Mouse (Mus musculus): ENCODE measurements around the gene Epb41l5. TPM values are rescaled to one million over a fixed set of nuclear protein-coding genes. Genes with fewer than 3 reads are reported as not detected.

Epb41l5 gene
- total RNA-seq, 2 experiments from 2014 or later, result 0.68 TPM; not detected in 1

DNA sequence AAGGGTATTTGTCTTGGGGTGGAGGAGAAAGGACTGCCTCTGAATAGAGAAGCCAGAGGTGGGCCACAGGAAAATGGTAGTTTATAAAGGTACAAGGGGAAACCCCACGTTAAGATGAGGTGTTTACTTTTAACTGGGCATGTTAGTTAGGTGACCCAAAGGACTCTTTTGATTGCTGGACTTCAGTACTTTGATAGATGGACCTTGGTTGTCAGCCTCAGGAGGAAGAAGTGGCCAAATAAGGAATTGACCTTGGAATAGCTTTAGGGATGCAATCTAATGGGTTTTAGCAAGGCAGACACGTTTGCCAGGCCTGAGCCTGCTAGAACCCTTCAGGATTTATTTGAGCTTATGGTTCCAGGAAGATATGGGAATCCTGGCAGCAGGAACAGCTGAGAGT is 109.5 kb downstream of the Epb41l5 start:
- no peak for ATAC-seq (replicated peaks; ENCODE audit: low FRiP score, poor library complexity, severe bottlenecking)

DNA sequence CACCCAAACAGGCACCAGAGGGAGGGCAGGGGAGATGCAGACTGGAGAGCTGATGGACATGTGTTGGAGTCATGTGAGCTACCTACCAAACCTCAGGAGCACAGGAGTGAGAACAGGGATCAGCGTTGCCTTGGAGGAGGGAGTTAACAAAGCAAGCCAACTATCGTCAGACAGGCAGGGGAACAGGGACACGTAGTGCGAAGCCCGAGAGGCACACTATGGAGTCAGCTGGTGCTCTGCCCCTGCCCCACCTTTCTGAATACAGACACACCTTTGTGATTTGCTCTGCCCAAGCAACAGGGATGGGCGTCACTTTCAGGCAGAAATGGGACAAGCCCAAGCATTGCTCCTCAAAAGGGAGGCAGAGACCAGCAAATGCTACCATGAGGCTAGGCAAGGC is 111.1 kb downstream of the Epb41l5 start:
- no peak for ATAC-seq (replicated peaks; ENCODE audit: low FRiP score, poor library complexity, severe bottlenecking)

DNA sequence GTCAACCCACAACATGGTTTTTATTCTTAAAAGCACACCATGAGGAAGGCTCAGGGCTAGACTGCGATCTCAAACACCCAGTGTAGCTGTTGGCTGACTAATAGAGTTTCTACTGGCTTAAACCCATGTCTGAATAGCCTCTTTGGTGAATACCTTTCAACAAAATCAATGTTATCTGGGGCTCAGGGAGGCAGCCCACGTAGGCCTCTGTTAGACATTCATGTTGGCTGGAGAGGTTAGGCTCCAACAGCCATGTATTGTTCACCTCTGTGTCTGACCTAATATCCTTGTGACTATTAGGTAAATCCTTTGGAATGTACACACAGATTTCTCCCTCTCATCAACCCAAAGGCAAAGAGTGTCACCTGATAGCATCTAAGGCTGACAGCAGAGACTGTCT is 112.7 kb downstream of the Epb41l5 start:
- no peak for ATAC-seq (replicated peaks; ENCODE audit: low FRiP score, poor library complexity, severe bottlenecking)

DNA sequence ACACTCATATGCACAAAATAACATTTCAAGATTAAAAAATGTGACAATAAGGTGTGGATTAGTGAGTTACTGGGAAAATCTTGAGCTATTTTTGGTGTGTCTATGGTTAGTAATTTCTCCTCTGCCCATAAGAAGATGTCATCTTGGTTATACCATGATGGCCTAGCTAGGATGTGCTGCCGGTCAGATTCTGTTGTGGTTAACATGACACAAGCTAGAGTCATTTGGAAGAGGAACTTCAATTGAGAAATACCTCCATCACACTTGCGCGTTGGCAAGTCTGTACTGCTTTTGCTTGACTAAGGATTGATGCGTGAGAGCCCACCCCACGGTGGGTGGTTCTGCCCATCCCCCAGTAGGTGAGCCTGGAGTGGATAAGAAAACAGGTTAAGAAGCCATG is 114.5 kb downstream of the Epb41l5 start:
- ATAC-seq (replicated peaks; ENCODE audit: low FRiP score, poor library complexity, severe bottlenecking), result no peak

DNA sequence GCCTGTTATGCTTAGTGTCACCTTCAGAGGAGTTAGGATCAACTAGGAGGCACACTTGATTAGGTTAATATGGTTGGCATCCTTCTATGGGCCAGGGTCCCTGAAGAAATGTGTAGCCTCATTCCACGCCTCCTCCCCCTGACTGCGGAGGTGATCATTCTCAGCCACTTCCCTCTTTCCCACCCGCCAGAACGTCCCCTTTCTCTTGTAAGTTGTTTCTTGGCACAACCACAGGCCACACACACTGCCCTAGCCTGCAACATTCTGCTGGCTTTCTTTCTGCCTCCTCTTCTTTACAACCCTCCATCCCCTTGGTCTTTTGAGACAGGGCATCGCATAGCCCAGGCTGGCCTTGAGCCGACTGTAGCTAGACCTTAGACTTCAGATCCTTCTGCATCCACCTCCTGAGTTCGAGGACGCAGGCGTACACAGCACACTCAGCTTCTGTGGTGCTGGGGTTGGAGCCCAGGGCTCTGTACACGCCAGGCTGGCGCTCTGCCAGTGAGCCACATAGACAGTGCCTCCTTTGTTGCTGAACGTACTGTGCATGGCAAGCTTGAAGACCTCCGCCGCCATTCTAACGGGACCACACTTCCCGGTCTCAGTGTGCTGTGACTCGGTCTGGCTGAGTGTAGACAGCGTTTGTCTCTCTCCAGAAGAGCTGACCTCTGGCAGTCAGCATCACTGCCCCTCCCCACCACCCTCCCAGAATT is 115.6 kb downstream of the Epb41l5 start:
- no peak for ATAC-seq (replicated peaks; ENCODE audit: low FRiP score, poor library complexity, severe bottlenecking)

DNA sequence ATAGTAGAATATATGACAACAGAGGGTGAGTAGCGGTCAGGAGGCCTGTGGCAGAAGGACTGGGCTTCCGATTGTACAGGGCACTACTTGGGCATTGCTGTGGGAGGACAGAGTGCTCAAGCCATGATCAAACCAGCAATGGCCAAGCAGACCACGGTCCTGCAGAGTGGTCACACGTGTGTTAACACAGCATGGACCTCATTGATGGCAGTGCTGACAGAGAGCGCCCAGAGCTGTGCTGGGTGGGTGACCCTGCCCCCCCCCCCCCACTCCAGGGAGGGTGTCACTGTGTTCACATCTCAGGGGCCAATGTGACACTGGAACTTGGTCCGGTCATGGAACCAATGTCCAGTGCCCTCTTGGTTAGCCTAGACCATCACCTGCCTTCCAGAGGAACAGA is 116.6 kb downstream of the Epb41l5 start:
- no peak for ATAC-seq (replicated peaks; ENCODE audit: low FRiP score, poor library complexity, severe bottlenecking)

DNA sequence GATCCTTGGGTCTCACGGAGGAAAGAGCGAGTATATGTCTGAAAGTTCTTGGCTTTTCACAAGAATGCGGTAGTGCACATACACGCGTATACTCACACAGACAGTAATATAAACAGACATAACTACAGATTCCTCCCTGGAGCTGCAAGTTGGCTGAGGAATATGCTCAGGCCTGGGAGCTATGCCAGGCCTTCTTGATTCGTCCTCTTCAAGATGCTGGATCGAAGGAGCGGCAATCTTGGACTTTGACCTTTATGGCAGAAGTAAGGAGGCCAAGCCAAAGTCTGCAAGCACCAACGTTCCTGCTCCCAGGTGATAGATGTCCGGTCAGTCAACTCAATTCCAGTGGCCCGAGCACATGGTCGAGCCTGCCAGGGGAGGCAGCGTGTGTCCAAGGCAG is 117.9 kb downstream of the Epb41l5 start:
- no peak for ATAC-seq (replicated peaks; ENCODE audit: low FRiP score, poor library complexity, severe bottlenecking)

DNA sequence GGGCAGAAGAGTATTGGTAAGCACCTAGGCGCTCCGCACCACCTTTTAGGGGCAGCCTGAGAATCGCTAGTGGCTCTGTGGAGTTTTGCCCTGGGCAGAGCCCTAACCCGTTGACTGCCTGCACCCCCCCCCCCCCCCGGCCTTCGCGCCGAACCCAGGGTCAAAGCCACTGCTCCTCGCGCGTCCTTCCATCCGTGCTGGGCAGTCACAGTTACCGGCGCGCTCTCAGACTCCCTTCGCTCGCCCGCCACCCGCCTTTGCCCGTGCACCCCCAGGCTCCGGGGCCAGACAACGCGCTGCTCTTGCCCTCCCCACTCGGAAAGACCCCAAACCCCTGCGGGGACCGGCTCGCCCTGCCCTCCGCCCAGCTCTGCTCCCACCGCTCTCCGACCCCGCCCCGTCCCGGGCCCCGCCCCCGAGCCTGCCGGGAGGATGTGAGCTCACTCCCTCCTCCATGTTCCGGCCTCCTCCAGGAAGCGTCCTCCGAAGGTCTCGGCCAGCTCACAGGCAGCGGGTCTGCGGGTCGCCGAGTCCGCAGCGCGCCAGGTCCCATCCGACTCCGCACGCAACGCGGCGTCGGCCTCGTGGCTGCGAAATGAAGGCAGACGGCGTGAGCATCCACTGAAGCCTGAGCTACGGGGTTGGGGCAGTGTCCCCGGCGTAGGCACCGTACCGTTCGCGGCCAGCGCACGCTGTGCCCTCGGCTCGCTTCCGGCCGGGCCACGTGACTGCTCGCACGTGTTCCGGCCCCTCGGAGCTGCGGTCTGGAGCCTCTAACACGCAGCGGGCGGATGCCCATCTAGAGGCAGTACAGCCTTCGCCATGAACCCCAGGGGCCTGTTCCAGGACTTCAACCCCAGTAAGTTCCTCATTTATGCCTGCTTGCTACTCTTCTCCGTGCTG is 122.9 kb downstream of the Epb41l5 start, which contains the start of gene Tmem185b:
TSS of gene Tmem185b (plus strand) at position 472 of the 903 bp plus-strand sequence.
- no peak for ATAC-seq (replicated peaks; ENCODE audit: low FRiP score, poor library complexity, severe bottlenecking)

DNA sequence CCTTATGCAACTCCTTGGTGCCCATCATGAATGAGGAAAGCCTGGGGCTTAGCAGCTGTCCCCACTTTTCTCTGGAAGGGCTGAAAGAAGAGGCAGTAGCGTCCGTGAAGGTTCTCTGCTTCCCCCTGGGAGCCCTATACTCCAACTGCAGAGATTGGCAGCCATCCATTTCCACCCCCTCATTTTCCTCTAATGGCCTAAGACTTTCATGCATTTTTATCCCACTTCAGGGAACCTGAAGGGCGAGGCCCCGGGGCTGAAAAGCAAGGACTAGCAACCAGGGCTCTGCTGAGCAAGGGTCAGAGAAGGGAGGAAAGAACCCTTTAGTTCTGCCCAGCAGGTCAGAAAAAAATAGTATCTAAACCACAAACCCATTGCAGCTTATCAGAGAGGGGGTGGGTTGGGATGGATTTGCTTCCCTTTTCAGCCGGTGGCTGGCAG is 123.8 kb downstream of the Epb41l5 start:
- ATAC-seq (replicated peaks; ENCODE audit: low FRiP score, poor library complexity, severe bottlenecking), result no peak

DNA sequence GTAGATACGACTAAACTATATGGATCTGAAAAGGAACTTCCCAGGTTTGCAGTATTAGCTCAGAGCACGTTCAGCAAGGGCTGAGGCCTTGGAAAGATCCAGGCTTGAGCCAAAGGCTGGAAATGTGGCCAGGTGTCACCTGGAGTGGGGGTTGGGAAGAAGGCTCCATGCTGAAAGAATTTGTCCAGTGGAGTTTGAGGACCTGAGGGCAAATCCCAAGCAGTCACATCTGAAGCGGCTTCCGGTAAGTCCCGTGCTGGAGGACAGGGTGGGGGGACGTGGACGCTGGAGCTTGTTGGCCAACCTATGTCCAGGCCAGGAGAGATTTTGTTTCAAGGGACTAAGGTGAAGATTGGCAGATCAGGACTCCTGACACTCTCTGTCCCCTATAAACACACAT is 125.0 kb downstream of the Epb41l5 start:
- no peak for ATAC-seq (replicated peaks; ENCODE audit: low FRiP score, poor library complexity, severe bottlenecking)

DNA sequence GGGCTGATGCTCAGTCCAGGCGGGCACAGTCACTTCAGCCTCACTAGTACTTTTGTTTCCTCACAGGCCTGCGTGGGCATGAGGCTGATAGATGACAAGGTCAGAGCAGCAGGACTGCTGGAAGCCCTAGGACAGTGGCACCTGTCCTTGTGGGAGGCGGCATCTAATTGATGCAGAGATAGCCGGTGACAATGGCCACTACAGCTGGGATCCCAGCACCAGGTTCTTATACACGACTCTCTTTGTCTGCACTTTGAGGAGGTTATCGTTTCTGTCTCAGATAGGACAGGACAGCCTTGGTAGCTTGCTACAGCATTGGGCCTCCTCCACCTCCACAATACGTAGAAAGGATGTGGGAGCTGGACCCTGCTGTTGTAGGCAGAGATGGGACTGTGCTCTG is 125.4 kb downstream of the Epb41l5 start:
- ATAC-seq (replicated peaks; ENCODE audit: low FRiP score, poor library complexity, severe bottlenecking), result no peak

DNA sequence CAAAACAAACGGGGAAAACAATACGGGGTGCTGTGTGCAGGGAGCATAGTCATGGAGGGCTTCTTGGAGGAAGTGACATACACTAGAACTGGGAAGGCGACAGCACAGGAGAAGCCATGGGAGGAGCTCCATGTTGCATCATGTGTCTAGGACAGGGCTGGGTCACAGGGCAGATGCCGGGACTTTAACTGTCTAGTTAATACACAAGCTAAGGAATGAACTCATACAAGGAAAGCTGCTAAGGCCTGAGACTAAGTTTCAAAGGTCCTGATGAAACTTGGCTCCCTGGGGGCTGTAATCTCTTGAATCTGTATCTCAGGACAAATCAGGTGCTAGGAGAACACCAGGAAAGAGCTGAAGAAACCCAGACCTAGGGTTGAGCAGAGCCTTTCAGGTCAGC is 126.1 kb downstream of the Epb41l5 start:
- no peak for ATAC-seq (replicated peaks; ENCODE audit: low FRiP score, poor library complexity, severe bottlenecking)

DNA sequence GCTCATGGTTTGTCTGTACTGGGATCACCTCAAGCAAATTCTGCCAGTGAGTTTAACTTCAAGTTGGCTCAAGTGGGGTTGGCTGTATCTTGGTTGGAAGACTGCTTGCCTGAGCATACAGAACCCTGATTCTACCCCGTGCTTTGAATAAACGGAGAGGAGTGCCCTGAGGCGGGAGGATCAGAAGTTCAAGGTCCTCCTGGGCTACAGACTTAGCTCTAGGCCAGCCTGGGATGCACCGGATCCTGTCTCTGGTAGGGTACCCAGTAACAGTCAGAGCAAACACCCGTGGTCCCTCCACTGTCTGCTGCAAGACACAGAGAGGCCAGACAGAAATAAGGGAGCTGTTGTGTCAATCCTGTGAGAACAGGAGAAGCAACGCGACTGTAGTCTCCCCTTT is 127.1 kb downstream of the Epb41l5 start:
- no peak for ATAC-seq (replicated peaks; ENCODE audit: low FRiP score, poor library complexity, severe bottlenecking)

DNA sequence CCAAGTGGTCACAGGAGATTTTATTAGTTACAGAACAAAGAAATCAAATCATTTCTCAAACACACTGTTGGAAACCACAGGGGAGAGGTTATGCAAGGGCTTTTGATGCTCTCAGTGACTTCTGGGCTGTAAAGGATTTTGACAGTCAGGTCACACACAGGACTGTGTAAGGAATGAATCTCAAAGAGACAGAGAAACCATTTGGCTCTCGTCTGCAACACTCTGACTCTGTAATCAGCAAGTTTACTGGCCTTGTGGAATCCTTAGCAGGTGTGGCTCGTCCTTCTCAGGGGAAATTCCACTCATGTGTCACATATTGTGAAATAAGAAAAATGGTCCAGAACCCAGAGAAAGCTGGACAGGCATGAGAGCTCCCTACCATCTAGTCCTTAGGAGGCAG is 127.8 kb downstream of the Epb41l5 start:
- no peak for ATAC-seq (replicated peaks; ENCODE audit: low FRiP score, poor library complexity, severe bottlenecking)

DNA sequence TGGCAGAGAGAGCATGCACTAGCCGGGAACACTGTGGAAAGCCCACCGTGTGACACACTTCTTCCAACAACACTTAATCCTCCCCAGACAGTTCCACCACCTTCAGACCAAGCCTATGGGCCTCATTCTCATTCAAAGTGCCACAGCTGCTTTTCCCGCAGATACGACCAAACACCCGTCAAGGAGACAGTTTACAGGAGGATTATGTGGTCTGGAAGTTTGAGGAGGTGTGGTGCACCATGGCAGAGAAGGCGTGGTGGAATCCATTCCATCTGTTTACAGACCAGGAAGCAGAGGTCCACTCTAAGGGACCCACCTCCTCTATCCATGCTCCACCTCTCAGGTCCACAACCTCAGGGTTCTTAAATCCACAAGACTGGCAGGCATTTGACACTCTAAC is 129.5 kb downstream of the Epb41l5 start:
- ATAC-seq (replicated peaks; ENCODE audit: low FRiP score, poor library complexity, severe bottlenecking), result no peak

DNA sequence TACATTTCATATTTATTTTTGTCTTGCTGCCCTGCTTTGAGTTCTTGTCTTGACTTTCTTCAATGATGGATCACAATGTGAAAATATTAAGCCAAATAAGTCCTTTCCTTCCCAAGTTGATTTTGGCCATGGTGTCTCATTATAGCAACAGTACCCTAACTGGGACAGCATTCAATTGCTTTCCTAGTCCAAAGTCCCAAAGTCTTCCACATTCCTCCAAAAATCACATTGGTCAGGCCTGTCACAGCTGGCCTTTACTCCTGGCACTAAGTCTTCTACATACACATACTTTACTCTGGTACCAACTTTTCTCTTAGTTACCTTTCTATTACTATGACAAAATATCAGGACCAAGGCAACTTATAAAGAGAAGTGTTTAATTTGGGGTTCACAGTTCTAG is 130.0 kb downstream of the Epb41l5 start:
- ATAC-seq (replicated peaks; ENCODE audit: low FRiP score, poor library complexity, severe bottlenecking), result no peak

DNA sequence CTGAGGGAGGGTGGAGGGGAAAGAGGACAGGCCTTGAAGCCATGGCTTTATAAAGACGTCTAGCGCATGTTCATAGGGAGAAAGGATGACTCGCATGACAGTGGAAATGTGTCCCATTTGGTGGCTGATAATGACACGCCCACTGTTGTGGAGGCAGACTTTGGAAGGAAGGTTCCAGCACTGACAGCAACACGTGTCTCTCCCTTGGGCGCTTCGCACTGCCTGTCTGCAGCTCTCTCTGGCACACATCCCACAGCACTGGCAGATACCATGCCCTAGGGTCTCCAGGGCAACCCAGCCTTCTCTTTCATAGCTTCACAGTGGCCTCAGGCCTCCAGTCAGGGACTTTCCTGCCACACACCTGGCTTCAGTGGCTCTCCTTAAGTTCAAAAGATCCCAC is 130.7 kb downstream of the Epb41l5 start:
- ATAC-seq (replicated peaks; ENCODE audit: low FRiP score, poor library complexity, severe bottlenecking), result no peak

DNA sequence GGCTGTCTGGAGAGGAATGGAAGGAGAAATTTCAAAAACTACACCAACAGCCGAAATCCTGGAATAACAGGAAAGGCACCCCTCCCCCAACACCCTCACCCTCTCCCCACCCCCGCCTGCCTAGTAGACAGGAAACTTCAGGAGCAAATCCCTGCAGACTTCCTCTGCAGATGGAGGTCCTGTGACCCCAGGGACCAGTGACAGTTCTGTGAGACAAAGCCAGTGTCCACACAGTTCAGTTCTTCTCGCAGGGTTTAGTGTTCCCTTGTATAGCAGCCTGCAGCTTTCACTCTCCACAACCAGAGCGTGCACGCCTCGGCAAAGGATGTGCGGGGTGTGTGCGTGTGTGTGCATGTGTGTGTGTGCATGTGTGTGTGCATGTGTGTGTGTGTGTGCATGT is 137.9 kb downstream of the Epb41l5 start:
- ATAC-seq (replicated peaks; ENCODE audit: low FRiP score, poor library complexity, severe bottlenecking), result no peak

DNA sequence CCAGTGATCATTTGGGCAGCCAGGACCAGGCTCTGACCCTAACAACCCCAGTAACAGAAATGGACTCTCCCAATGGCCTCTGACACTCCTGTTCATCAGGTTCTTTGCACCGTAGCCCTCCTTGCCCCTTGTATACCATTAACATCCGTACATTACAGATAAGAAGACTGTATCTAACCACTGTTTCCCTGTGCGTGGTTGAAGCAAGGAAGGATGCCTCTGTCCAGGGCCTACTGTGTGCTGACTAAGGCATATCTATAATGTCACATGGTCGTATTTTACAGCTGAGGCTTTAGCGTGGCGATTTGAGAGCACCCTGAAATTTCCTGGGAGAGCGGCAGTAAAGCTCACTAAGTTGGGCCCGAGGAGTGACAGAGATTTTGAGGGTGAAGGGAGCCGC is 138.4 kb downstream of the Epb41l5 start:
- ATAC-seq (replicated peaks; ENCODE audit: low FRiP score, poor library complexity, severe bottlenecking), result no peak

DNA sequence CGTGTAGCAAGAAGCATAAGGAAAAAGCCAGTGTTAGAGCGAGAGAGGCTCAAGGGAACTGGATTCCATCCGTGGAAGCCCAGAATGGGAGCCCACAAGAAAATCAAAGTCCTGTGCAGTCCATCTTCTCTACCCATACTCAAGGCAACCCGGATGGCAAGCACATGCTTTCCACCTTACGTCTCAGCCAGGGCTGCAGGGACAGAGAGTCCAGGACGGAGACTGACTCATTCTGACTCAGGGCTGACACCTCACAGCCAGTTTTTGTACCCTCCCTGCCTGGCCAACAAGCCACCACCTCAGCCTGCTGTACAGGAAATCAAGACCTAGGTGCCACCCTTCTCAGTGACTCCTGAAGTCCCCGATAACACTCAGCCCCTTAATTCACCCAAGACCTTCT is 139.3 kb downstream of the Epb41l5 start:
- no peak for ATAC-seq (replicated peaks; ENCODE audit: low FRiP score, poor library complexity, severe bottlenecking)

DNA sequence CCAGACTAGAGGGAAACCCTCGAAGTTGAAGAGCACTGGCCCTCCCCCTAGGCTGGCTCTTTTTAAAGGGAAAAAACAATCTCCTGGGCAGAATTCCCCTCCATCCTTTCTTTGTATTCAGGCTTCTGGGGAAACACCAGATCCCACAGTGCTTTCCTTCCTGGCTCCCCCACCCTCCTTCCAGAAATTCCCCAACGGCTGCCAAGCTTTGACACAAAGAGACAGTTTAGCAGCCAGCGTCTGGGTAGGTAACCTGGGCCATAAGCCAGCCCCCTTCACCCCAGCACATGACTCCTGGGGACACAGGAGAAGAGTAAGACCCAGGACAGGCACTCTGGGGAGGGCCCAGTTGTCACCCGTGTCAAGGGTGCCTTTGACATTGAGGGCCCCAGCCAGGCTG is 140.3 kb downstream of the Epb41l5 start:
- ATAC-seq (replicated peaks; ENCODE audit: low FRiP score, poor library complexity, severe bottlenecking), result no peak

Data from erythroid progenitor cell, adult 5-6 weeks (primary cell).